Mouse (Mus musculus) small intestine, adult 2 months (tissue): ENCODE results near the gene Mcm3ap. TPM values are rescaled to one million over a fixed set of nuclear protein-coding genes. Genes with fewer than 3 reads are reported as not detected.

Source experiments
- H3K27ac ChIP-seq: fragments of 200-500 bp; 2 replicates; pipeline ENCODE4 v1.5.1; 2012; ENCODE audit warnings: low read depth, low read length, control low read depth, inconsistent platforms; ENCODE audit not compliant: insufficient read depth
- H3K27me3 ChIP-seq: fragments of 200-500 bp; 2 replicates; pipeline ENCODE4 v1.6.1; 2012; ENCODE audit warnings: mild to moderate bottlenecking, moderate library complexity, low read length, inconsistent platforms; ENCODE audit not compliant: control insufficient read depth, insufficient read depth
- H3K36me3 ChIP-seq: fragments of 200-500 bp; 2 replicates; pipeline ENCODE4 v1.6.1; 2012; ENCODE audit warnings: mild to moderate bottlenecking, low read length, control low read depth, inconsistent platforms; ENCODE audit not compliant: control insufficient read depth, insufficient read depth
- H3K4me1 ChIP-seq: fragments of 200-500 bp; 2 replicates; pipeline ENCODE4 v1.6.1; 2012; ENCODE audit warnings: low read length, inconsistent platforms, mixed read lengths; ENCODE audit not compliant: control insufficient read depth, insufficient read depth, insufficient read length
- H3K4me3 ChIP-seq: fragments of 200-500 bp; 2 replicates; pipeline ENCODE4 v1.5.1; 2012; ENCODE audit warnings: low read depth, mild to moderate bottlenecking, control low read depth, inconsistent platforms, low read length, moderate library complexity
- CTCF ChIP-seq: fragments of 200-500 bp; IDR thresholded peaks from 2 replicates; pipeline ENCODE4 v1.5.1; 2012; ENCODE audit warnings: low read depth, mild to moderate bottlenecking, control low read depth, inconsistent platforms, low read length, moderate library complexity, mixed read lengths; ENCODE audit not compliant: insufficient replicate concordance, insufficient read length; ENCODE audit errors: extremely low read depth
- POLR2A ChIP-seq: fragments of 200-500 bp; IDR thresholded peaks from 2 replicates; pipeline ENCODE4 v1.6.1; 2012; ENCODE audit warnings: low read depth, mild to moderate bottlenecking, control low read depth, inconsistent platforms, low read length, moderate library complexity
- WGBS: fragments of 180-500 bp; shearing (Covaris S2); methylation state at CpG from one replicate; pipeline ENCODE4 v1.1.7; 2018; 5-methylcytosine and 5-hydroxymethylcytosine counted together
- polyA plus RNA-seq: library from polyadenylated mRNA; depleted of rRNA; stranded (reverse); fragments of >200 nt; gene quantifications from 2 replicates; pipeline ENCODE4 v1.2.3, GENCODE M21; 2012; rRNA removed

Mcm3ap gene
- polyA plus RNA-seq, 1 experiment: 9.1 TPM

DNA sequence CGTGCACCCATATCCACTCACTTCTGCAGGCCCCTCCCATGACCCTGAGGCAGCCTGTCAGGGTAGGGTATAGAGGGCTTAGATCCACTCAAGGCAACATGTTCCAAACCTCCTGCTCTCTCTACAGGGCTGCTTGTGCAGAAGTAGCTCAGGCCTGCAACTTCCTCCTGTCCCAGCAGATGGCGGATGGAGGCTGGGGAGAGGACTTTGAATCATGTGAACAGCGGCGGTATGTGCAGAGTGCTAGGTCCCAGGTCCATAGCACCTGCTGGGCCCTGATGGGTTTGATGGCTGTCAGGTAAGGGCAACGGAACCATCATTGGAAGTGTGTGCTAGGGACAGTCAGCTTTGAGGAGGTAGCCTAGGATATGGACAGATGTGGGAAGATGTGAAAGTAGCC lies 81.7 kb downstream of the Mcm3ap start:
- Histone ChIP-seq H3K27ac (no peak overlapping the region), H3K4me3 (no peak overlapping the region), H3K27me3 (no peaks in the 10 kb centered on the region), H3K4me1 (no peaks in the 10 kb centered on the region), H3K36me3 (peaks cover 74% of the 10 kb centered on the region)
- TF ChIP-seq POLR2A: no peak
- no peak for TF ChIP-seq CTCF
- 97% methylated on average over 5 of the region's 5 CpGs for WGBS

DNA sequence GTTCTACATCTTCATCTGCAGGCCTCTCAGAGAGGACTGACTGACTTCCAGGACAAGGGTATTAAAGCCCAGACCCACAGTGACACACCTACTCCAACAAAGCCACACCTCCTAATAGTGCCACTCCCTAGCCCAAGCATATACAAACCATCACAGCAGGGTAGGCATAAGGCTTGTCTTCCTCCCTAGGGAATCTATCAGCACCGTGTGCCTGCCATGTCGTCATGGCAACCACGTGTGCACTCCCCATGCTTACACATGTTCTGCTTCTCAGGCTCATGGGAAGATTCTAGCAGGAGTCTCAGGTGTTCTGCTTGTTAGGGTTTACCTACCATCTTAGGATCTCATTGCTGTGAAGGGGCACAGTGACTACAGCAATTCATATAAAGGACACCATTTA lies 82.8 kb downstream of the Mcm3ap start:
- WGBS: 69% methylated on average over 3 of the region's 3 CpGs
- H3K36me3 ChIP-seq: peaks cover 66% of the 10 kb centered on the region
- H3K27me3 ChIP-seq: no peaks in the 10 kb centered on the region
- no peak for TF ChIP-seq CTCF
- TF ChIP-seq POLR2A: no peak
- no peak overlapping the region for H3K4me3 ChIP-seq
- no peaks in the 10 kb centered on the region for H3K4me1 ChIP-seq
- no peak overlapping the region for H3K27ac ChIP-seq

DNA sequence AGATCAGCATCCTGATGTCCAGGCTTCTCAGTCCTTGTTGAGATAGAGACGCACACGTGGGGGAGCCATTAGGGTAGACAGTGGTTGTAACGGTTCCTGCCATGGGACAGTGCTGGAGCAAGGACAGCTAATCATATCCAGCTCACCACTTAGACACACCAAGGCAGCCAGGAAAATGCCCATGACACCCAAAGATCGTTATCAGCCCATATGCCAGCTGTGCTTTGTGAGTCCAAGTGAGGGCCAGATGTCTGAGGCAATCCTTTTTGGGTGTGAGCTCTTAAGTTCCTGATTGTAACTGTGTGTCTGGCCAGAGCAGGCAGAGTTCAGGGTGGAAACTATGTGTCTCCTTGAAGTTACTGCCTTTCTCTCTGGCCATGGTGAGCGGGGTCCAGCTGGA lies 85.3 kb downstream of the Mcm3ap start:
- Histone ChIP-seq H3K4me1 (no peaks in the 10 kb centered on the region), H3K27ac (no peak overlapping the region), H3K27me3 (no peaks in the 10 kb centered on the region), H3K36me3 (peaks cover 49% of the 10 kb centered on the region), H3K4me3 (no peak overlapping the region)
- no peak for TF ChIP-seq CTCF
- no peak for TF ChIP-seq POLR2A
- 90% methylated on average over 5 of the region's 5 CpGs for WGBS

DNA sequence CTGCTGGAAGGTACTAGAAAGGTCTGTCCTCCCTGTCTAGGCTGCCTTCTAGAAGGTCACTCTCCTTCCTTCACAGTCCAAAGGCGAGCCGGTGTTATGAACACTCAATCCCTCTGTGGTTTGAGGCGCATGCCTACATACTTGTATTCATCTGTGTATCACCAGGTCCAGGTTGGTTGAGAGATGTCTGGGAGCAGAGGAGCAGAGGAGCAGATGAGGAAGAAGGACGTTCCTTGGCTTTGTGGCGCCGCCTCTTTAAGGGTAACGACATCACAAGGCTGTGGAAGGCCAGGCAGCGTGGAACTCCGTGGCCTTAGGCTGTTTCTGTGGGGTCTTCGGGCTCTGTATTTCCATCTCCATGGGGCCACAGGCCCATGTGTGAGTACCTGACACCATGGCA lies 93.2 kb downstream of the Mcm3ap start, which contains the start of gene Spatc1l:
Spatc1l (plus strand) TSS at position 301 of the 400 bp plus-strand sequence.
- TF ChIP-seq CTCF (no peak), POLR2A (no peak)
- Histone ChIP-seq H3K4me3 (no peak within 1 kb of the TSS), H3K27ac (no peak within 1 kb of the TSS), H3K36me3 (no peaks in the 10 kb centered on the region), H3K4me1 (no peaks in the 10 kb centered on the region), H3K27me3 (no peaks in the 10 kb centered on the region)
- 82% methylated on average over 10 of the region's 10 CpGs for WGBS

Other genes with a start within 250 kb of the Mcm3ap start
- 13.2 and 24.2 TPM in 2 replicates for gene Prmt2, start 231.1 kb upstream of the Mcm3ap start, polyA plus RNA-seq
- 0.50 and 0.66 TPM in 2 replicates for gene S100b, start 215.1 kb upstream of the Mcm3ap start, polyA plus RNA-seq
- gene Dip2a, start 123.6 kb upstream of the Mcm3ap start, polyA plus RNA-seq: 9.6 and 15.5 TPM in 2 replicates
- not detected in 2 replicates for gene AC141477.1, start 28.5 kb upstream of the Mcm3ap start, polyA plus RNA-seq
- gene Pcnt, start 26.1 kb upstream of the Mcm3ap start, polyA plus RNA-seq: 7.3 and 12.4 TPM in 2 replicates
- gene 2610028H24Rik, start 19.8 kb upstream of the Mcm3ap start, polyA plus RNA-seq: not detected in 2 replicates
- gene Ybey, start 187 bp downstream of the Mcm3ap start, polyA plus RNA-seq: 0.65 and 2.1 TPM in 2 replicates
- gene Lss, start 62.7 kb downstream of the Mcm3ap start, polyA plus RNA-seq: 9.6 and 16.0 TPM in 2 replicates
- 0.11 TPM in 1 of 2 replicates, not detected in the other for gene Spatc1l, start 93.3 kb downstream of the Mcm3ap start, polyA plus RNA-seq
- gene Ftcd, start 106.7 kb downstream of the Mcm3ap start, polyA plus RNA-seq: not detected in 2 replicates
- 59.3 and 120 TPM in 2 replicates for gene Col6a2, start 154.7 kb downstream of the Mcm3ap start, polyA plus RNA-seq